Mouse (Mus musculus) left cerebral cortex, postnatal 36 days (tissue): ENCODE results near the gene Rwdd2b. TPM values are rescaled to one million over a fixed set of nuclear protein-coding genes. Genes with fewer than 3 reads are reported as not detected.

Source experiments
- DNase-seq, 2 experiments: peaks; one replicate each; pipeline ENCODE4 v3.0.0; 2021 to 2022; ENCODE audit warnings: low spot score in 2 of 2, mixed read lengths in 1 of 2
- intact Hi-C: fragments of 180-260 bp; cut with DNase I; formaldehyde crosslinking; loops from one replicate; pipeline ENCODE4 v1.15.1; 2025
- total RNA-seq, 2 experiments: library from RNA; stranded (reverse); gene quantifications; 2 replicates each; pipeline ENCODE4 v1.2.3; 2021

Rwdd2b gene
- total RNA-seq = 10 to 100 TPM; 10.2 to 11.3 TPM

- DNase-seq = peak; percentile 95
- intact Hi-C loops = loop anchor here (2.0 kb wide), 1 partner anchor 15 kb away; the partner anchor contains the start of gene Usp16
Measured at GRCm38 (mm10) chr16:87440184-87440686, at the start of gene Rwdd2b. Gene Rwdd2b, minus strand, starts transcription at chr16:87440573.

- no peak for DNase-seq
- intact Hi-C loops = no loop called here
Measured at GRCm38 (mm10) chr16:87488605-87489004, 48.2 kb upstream of the Rwdd2b start.

- no peak for DNase-seq
- intact Hi-C loops = no loop called here
Measured at GRCm38 (mm10) chr16:87486739-87487138, 46.4 kb upstream of the Rwdd2b start.

GRCm38 (mm10) chr16:87484367-87484766, 44.0 kb upstream of the Rwdd2b start:
- intact Hi-C loops = no loop called here
- no peak for DNase-seq

GRCm38 (mm10) chr16:87470579-87470978, 30.2 kb upstream of the Rwdd2b start:
- no peak for DNase-seq
- intact Hi-C loops = loop anchor here (5.0 kb wide), 1 partner anchor 63 kb away; no protein-coding TSS in a partner anchor

- DNase-seq = no peak
- intact Hi-C loops = no loop called here
Measured at GRCm38 (mm10) chr16:87458752-87459151, 18.4 kb upstream of the Rwdd2b start.

GRCm38 (mm10) chr16:87455180-87455611, 14.8 kb upstream of the Rwdd2b start:
- DNase-seq = peak in 1 of 2 experiments; percentile 59
- intact Hi-C loops = loop anchor here (1.0 to 2.0 kb wide), 3 partner anchors 14 to 40 kb away; partner anchors contain the start of genes Cct8, Ltn1 and Rwdd2b

GRCm38 (mm10) chr16:87454419-87455179, 14.2 kb upstream of the Rwdd2b start, which contains the start of gene Usp16:
Gene Usp16, plus strand, starts transcription at chr16:87454703.
- peak; percentile 95 to 96 for DNase-seq
- intact Hi-C loops = loop anchor here (1.0 to 2.0 kb wide), 3 partner anchors 14 to 40 kb away; partner anchors contain the start of genes Cct8, Ltn1 and Rwdd2b

GRCm38 (mm10) chr16:87453226-87453625, 12.9 kb upstream of the Rwdd2b start:
- intact Hi-C loops = no loop called here

GRCm38 (mm10) chr16:87445528-87445927, 5.2 kb upstream of the Rwdd2b start:
- no peak for DNase-seq
- intact Hi-C loops = no loop called here

More at GRCm38 (mm10) chr16:87453226-87453625, 12.9 kb upstream of the Rwdd2b start:
- DNase-seq = no peak

- intact Hi-C loops = no loop called here
- DNase-seq = no peak
Measured at GRCm38 (mm10) chr16:87445110-87445509, 4.7 kb upstream of the Rwdd2b start.

- no peak for DNase-seq
- intact Hi-C loops = no loop called here
Measured at GRCm38 (mm10) chr16:87444071-87444470, 3.7 kb upstream of the Rwdd2b start.

GRCm38 (mm10) chr16:87443245-87443644, 2.9 kb upstream of the Rwdd2b start:
- no peak for DNase-seq
- intact Hi-C loops = no loop called here

GRCm38 (mm10) chr16:87442291-87442690, 1.9 kb upstream of the Rwdd2b start:
- DNase-seq = no peak
- intact Hi-C loops = no loop called here

GRCm38 (mm10) chr16:87441089-87441488, 716 bp upstream of the Rwdd2b start:
- intact Hi-C loops = loop anchor here (2.0 kb wide), 1 partner anchor 14 kb away; the partner anchor contains the start of gene Usp16

GRCm38 (mm10) chr16:87438697-87439096, 1.7 kb downstream of the Rwdd2b start:
- intact Hi-C loops = no loop called here
- DNase-seq = no peak

More at GRCm38 (mm10) chr16:87441089-87441488, 716 bp upstream of the Rwdd2b start:
- DNase-seq = no peak

- intact Hi-C loops = no loop called here
- DNase-seq = no peak
Measured at GRCm38 (mm10) chr16:87437096-87437495, 3.3 kb downstream of the Rwdd2b start.

- intact Hi-C loops = no loop called here
- no peak for DNase-seq
Measured at GRCm38 (mm10) chr16:87435411-87436205, 4.8 kb downstream of the Rwdd2b start.

- intact Hi-C loops = no loop called here
Measured at GRCm38 (mm10) chr16:87434946-87435345, 5.4 kb downstream of the Rwdd2b start.

GRCm38 (mm10) chr16:87434266-87434665, 6.1 kb downstream of the Rwdd2b start:
- DNase-seq = no peak
- intact Hi-C loops = no loop called here

More at GRCm38 (mm10) chr16:87434946-87435345, 5.4 kb downstream of the Rwdd2b start:
- no peak for DNase-seq
